Mouse (Mus musculus) G1E-ER4 (cell line): ENCODE results near the gene Spsb1. TPM values are rescaled to one million over a fixed set of nuclear protein-coding genes. Genes with fewer than 3 reads are reported as not detected.

Source experiments
- GATA1 ChIP-seq: IDR thresholded peaks from one replicate; pipeline ENCODE4 v1.8.0; 2012; ENCODE audit warnings: low read length, inconsistent platforms
- polyA plus RNA-seq: library from polyadenylated mRNA; stranded (reverse); fragments of >175 nt; gene quantifications from 2 replicates; pipeline ENCODE4 v1.2.3, GENCODE M21; 2012

Spsb1 gene
- polyA plus RNA-seq, 1 experiment: 0.03 TPM

GRCm38 (mm10) chr4:149968526-149968925, 13.7 kb upstream of the Spsb1 start:
- no peak for TF ChIP-seq GATA1

GRCm38 (mm10) chr4:149966963-149967362, 12.1 kb upstream of the Spsb1 start:
- TF ChIP-seq GATA1: no peak

GRCm38 (mm10) chr4:149966252-149966651, 11.4 kb upstream of the Spsb1 start:
- no peak for TF ChIP-seq GATA1

DNA sequence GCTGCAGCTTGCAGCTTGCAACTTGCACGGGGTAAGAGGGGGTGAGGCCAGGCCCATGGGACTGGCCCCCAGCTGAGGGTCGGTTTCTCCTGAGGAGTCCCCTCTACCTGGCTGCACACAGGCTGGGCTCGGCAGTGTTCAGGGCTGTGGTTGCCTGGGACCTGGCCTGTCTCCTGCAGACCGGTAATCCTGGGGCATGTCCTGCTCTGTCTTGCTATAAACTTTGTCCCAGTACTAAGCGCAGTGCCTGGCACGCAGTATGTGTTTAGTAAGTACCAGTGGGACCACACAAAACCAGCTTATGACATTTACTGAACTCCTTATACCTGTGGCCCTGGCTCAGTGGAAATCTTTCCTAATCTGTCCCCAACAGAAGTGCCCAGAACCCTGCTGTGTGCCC, 10.8 kb upstream of the Spsb1 start:
- no peak for TF ChIP-seq GATA1

- no peak for TF ChIP-seq GATA1
Measured at GRCm38 (mm10) chr4:149965242-149965641, 10.4 kb upstream of the Spsb1 start.

DNA sequence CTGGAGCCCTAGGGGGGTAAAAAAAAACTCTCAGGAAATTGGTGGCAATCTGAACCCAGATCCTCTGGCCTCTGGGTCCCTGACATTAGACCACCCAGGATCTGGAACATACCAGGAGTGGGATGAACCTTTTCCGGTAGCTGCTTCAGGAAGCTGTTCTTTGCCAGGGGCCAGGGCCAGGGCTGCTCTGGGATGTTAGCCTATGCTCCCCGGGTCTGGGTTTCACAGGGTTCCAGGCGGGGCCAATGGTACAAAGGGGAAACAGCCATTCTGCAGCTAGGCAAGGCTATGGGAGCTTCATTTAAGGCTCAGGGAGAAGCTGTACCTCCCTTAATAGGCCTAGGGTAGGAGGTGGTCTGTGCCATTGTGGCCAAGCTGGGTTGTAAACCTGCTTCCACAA, 9.9 kb upstream of the Spsb1 start:
- TF ChIP-seq GATA1: no peak

DNA sequence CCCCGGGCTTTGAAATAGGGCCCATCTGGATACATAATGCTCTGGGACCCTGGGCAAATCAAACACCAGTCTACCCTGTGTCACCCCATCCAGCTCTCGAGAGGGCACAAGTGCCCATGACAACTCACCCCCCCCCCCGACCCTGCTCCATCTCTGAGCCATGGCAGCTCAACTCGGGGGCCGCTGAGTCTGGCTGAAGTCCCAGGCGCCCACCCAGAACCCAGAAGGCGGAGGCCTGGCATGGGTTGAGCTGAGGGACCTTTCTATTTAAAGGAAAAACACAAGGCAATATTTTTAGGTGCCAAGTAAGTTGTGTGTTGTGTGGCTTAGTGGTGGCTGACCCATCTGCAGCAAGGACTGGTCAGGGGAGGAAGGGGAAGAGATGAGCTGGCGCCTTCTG, 9.4 kb upstream of the Spsb1 start:
- TF ChIP-seq GATA1: no peak

DNA sequence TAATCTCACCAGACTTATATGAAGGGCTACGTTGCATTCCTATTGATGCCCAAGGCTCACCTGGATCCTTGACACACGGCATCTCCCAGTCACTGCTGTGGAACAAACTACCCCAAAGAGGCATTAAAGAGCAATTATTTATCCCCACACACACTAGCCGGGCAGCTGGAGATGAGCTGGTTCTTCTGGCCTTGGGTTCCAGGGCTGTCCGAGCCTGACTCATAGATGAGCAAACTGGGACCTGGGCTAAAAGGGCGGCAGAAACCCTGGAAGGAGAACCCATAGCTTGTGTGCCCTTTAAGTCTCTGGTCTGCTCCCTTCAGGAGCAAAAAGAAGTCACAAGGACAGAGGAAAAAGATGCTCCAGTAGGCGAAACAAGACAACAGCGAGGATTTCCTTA, 5.5 kb upstream of the Spsb1 start:
- TF ChIP-seq GATA1: no peak

DNA sequence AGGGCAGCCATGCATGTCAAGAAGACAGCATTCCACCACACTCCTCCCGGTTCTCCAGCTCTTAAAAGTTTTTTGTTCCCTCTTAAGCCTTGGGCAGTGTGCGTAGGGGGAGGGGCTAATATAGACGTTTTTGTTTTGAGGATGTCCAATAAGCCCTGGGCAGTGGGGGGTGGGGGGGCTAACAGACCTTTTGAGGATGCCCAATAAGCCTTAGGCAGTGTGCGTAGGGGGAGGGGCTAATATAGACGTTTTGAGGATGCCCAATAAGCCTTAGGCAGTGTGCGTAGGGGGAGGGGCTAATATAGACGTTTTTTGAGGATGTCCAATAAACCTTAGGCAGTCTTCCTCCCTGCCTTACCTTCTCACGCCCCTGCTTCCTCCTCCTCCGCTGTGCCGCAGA, 5.0 kb upstream of the Spsb1 start:
- TF ChIP-seq GATA1: no peak

GRCm38 (mm10) chr4:149958566-149958965, 3.7 kb upstream of the Spsb1 start:
- no peak for TF ChIP-seq GATA1

GRCm38 (mm10) chr4:149956048-149956447, 1.2 kb upstream of the Spsb1 start:
- TF ChIP-seq GATA1: no peak

- no peak for TF ChIP-seq GATA1
Measured at GRCm38 (mm10) chr4:149955631-149956030, 788 bp upstream of the Spsb1 start.

- no peak for TF ChIP-seq GATA1
Measured at GRCm38 (mm10) chr4:149953621-149954481, 992 bp downstream of the Spsb1 start.

GRCm38 (mm10) chr4:149952201-149952600, 2.6 kb downstream of the Spsb1 start:
- TF ChIP-seq GATA1: no peak

- TF ChIP-seq GATA1: no peak
Measured at GRCm38 (mm10) chr4:149951201-149951600, 3.6 kb downstream of the Spsb1 start.

- TF ChIP-seq GATA1: no peak
Measured at GRCm38 (mm10) chr4:149949691-149950090, 5.2 kb downstream of the Spsb1 start.

- TF ChIP-seq GATA1: no peak
Measured at GRCm38 (mm10) chr4:149948119-149948518, 6.7 kb downstream of the Spsb1 start.
